Mouse (Mus musculus): ENCODE results near the gene Gdpgp1.

The Gdpgp1 gene

DNA sequence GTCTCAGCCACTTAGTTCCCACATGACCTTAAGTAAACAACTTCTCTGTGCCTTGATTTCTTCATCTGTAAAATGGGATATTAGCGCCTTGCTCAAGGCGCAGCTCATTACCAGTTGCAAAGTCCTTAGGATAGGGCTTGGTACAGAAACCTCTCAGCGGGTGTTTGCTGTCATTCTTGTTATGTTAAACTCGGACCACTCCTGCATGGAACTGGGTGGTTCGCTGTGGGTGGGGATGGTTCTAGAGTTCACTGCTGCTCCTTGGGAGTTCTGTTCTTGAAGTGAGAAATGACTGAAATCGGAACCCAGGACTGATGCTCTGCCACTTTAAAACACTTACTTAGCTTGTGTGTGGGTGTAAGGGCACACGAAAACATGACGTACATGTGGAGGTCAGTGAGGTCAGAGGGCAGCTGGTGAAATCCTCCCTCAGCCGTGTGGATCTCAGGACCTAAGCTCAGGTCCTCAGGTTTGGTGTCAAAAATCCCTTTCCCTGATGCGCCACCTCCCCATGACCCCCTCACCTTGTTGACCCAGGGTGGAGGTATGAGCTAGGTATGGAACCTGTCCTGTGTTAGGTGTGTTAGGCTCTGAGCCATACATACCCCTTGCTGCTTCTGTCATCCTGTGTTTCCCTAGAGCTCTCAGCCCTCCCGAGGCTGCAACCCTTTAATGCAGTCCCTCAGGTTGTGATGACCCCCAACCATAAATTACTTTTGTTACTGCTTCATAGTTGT, 32.6 kb upstream of the Gdpgp1 start:
- no peak for DNase-seq (ENCODE audit: low read depth, low spot score)

DNA sequence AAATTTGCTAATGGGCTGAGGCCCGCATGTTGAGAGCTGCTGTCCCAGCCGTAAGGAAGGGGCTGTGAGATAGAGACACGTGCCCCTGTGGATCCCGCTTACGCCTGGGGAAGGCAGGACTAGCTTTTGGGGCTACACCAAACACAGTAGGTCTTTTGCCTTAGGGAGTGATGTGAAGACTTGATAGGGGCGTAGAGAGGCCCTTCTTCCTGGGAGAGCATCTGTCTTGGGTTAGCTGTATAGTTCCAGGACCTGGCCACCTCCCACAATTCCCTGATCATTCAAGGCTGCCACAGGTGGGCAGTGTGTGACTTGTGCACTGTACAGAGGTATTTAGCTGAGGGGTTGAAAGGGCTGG, 32.1 kb upstream of the Gdpgp1 start:
- DNase-seq (ENCODE audit: low read depth, low spot score) = no peak

DNA sequence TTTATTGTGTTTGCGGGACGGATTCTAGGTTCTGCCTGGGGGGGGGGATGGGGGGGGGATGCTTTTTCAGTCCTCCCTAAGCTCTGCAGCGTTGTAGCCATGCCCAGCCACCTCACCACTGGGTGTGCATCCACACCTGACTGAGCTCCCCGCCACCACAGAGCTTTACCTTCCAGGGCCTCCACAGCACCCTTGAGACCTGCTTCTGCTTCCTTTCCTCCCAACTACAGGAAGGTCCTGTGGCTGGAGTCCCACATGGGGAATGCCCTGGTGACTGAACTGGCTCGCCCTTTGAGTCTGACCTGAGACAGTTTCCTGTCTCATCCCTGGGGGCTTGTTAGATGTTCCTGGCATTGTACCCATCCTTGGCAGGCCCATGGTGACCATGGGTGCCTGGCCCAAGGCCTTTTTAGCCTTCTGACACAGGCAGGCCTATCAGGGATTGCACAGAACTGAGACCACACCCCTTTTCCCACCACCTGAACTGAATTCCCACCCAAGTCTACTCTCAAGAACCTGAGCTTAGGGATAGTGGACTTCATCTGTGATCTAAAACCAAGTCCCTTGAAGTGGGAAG, 31.6 kb upstream of the Gdpgp1 start:
- no peak for DNase-seq (ENCODE audit: low read depth, low spot score)

DNA sequence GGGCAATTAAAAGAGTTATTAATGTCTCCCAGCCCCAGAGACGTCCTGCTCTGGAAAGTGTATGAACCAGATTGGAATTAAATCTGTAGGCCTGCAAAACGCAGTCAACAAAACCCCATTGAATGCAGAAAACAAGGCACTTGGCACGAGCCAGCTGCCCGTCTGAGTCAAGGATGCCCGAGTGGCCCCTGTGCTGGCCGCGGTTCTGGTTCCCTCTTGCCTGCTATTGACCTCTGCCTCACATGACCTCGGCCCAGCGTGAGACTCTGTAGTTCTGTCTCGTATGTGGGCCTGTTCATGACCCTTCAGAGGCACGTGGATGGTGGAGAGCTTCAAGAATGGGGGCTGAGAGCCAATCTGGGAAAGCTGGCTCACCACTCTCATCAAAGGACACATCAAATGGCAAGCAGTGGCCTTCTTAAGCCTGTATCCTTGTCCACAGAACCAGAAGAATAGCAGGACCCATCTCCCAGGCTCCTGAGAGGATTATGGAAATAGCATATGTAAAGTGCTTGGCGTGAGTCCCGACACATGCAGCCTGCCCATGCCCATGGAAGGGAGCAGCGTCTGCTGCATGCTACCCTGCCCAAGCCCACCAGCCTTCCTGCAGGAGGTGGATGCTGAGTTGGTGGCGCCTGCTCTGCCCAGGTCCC, 30.7 kb upstream of the Gdpgp1 start:
- DNase-seq (ENCODE audit: low read depth, low spot score) = no peak

DNA sequence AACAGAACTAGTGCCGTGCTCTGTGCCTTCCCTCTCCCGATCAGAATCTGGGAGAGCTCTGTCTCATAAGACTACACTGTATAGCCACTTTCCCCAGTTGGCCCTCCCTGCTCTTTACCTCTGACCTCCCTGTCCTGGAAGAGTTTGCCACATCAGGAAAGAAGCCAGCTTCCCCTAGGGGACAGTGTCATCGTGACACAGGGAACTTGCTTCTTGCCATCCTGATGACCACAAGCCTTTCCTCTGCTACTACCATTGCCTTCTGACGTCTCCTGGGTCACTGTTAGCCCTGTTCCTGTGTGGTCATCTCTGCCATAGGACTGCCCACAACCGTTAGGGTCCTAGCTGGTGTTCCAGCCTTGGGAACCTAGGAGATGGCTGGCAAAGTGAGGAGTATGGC, 29.7 kb upstream of the Gdpgp1 start:
- no peak for DNase-seq (ENCODE audit: low read depth, low spot score)

DNA sequence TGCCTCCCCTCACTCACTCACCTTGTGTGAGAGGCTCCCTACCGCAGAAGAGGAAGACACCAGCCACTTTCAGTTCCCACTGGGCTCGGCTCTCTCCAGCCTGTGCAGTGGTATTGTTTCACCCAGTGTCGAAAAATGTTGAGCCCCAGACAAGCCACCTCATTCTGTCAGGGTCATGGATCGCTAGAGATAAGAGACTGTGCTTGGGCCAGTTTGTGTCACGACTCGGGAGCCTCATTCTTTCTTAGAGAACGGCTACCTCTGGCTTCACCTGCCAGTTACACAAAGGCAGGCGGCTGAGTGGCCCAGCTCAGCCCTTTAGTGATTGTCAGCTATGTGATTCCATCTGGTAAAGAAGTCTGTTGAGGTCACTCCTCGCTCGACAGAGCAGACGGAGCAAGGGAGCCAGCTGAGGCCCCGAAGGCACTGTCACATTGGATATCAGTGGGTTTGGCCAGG, 29.0 kb upstream of the Gdpgp1 start:
- no peak for DNase-seq (ENCODE audit: low read depth, low spot score)

DNA sequence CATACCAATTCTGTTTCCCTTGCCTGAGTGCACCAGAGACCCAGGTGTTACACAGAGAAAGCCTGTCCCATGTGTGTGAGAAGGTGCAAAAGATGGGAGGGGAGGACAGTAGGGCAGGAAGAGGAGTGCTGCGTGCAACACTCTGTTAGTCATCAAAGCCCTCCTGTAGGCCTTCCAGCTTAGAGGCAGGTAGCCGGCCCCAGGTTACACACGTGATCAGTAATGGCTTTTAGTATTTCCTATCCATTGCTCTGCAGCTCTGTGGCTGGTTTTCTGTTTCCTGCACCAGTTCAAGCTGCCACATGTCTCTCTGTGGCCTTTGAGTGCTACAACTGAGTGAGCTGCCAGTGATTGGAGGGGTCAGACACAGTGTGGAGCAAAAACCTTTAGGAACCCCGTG, 28.3 kb upstream of the Gdpgp1 start:
- no peak for DNase-seq (ENCODE audit: low read depth, low spot score)

DNA sequence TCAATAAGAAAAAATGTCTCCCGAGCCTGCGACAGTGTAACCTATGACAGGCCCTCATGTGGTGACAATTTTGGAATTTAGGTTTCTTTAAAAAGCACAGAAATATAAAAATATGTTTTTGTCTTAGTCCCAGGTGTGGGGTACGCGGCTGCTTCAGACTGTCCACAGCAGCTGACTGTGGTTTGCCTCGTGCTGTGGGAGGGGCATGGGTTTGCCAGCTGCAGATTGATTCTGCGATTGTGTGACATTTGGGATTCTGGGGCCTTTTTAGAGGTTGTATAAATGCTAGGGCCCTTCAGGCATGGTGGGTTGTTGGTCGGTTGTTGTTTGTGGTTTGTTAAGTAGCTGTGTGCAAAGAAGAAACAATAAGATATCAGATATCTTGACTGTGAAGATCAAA, 27.7 kb upstream of the Gdpgp1 start:
- no peak for DNase-seq (ENCODE audit: low read depth, low spot score)

DNA sequence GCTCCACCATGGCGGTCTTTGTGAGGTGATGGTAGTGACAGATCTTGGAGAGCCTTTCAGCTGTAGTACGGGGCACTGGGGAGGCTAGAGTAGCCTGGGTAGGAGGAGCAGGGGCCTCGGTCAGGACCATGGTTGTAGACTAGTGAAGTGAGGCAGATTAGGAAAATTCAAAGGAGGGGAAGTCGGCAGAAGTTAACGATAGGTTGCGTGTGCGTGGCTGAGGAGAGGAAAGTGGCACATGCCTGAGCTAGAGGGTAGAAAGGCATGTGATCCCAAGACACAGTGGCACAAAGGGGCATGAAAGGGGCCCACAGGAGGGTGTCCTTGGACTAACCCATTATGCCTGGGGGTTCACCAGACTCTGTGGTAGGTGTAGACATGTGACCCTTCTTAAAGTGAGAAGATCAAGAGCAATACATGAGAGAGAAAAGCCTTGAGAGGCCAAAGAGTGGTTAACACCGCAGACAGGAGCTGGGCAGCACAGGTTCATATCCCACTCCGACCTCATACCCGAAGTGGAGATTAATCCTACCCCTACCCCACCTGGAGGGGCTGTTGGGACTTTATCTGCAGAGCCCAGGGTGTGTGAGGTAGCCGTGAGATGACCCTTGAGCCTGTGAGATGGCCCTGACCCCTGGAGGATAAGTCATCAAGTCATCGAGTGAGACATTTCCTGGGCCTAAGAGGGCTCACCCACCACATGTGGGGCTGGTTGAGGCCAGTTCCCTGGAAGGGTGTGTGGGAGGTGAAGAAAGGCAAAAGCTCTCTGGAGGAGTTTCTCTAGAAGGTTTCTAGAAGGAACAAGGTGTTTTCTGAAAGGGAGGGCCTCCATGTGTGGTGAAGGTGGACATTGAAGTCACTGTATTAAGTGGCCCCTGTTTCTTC, 26.7 kb upstream of the Gdpgp1 start:
- DNase-seq (ENCODE audit: low read depth, low spot score) = no peak

DNA sequence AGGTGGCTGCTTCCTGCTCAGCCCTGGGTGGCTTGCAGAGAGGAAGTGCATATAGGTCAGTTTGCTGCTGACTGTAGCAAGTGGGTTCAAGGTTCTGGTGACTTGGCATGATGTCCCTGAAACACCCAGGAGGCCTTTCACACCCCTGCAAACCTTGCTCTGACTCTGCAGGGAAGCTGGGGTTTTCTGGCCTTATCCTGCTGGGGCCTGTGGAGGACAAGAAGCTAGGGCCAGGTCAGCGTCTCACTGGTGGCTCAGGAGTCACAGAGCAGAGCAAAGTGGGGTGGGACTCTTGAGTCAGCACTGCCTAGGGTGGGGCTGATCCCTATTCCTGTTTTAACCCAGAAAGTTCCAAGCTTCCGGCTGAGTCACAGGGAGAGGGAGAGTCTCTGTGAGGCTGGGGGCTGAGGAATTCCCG, 25.3 kb upstream of the Gdpgp1 start:
- no peak for DNase-seq (ENCODE audit: low read depth, low spot score)

DNA sequence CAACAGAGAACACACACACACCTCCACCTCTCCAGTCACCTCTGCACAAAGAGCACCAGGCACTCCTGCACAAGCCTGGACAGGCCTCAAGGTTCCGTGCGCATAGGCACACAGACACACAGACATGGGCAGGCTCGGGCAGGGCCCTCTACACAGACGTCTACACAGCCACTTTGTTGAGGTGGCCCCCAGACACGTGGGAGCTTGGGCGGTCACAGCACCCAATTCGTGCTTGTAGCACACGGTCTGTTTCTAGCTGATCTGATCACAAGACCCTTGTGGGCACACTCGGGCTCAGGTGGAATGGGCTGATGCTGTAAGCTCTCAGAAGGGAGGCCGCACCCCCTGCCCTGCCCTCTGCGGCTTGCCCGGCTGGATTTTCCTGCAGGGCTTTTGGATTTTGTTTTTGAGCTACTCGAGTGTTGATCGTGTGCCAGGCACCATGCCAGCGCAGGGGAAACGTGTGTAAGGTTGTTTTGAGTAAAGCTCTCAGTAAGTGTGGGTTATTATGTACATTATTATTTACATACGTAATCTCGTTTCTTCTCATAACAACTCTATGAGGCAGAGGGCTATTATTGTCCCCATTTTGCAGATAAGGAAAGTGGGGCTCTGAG, 24.5 kb upstream of the Gdpgp1 start:
- DNase-seq (ENCODE audit: low read depth, low spot score) = no peak

DNA sequence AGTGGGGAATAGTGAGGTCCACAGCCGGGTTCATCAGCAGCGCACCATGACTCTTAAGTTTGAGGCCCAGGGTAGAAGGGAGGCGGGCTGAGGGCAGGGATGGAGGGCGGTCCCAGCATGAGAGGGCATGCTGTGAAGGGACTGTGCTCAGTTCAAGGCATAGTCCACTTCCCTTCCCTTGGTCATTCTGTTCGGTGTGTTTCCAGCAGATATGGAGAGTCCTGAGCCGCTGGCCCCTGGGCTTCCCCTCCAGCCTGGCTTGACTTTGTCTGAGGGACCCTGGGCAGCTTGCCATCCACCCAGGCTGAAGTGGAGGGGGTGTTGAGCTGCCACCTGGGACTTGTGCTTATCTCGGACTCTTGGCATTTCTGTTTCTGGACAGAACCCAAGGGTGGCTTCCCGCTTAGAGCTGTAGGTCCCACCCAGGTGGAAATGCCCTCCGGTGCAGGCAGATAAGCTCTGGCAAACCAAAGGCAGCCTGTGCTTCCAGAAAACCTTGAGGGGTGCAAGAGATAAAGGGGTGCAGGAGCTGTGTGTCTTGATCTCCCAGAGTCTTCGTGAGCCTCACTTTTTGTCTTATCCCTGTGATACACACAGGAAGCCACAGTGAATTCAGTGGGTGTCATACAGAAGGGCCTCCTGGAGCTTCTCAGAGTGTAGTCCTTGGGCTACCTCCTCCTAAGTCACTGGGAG, 23.8 kb upstream of the Gdpgp1 start:
- no peak for DNase-seq (ENCODE audit: low read depth, low spot score)

DNA sequence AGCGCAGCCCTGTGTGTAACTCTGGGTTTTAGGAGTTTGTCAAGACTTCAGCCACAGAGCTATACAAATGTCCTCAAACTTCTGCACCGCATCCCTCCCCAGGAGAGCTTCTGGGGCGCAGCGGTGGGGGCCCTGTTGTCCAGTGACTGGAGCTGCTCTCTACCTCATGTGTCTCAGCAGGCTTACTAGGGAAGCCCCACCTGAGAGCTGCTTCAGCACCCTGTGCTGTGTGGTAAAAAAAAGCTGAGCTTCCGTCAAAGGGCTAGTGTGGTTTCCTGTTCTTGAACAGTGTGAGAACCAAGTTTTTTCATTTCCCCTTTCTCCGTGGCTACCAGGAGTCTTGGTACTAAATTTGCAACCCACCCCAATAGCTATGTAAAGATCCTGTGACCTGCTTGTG, 23.0 kb upstream of the Gdpgp1 start:
- no peak for DNase-seq (ENCODE audit: low read depth, low spot score)

DNA sequence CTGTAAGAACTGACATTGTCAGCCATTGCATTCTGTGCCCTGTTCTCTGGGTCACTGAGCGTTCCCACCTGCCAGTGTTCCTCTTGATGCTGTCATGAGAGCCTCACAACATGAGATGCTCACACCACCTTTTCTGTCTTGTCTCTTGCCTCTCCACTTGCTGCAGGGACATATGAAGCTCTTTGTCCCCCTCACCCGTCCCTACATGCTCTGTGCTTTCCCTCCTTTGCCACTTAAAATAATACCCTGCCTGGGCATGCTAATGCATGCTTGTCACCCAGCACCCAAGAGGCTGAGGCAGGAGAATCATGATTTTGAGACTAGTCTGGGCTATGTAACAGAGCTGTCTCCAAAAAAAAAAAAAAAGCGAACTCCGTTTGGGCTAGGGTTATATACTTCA, 21.7 kb upstream of the Gdpgp1 start:
- DNase-seq (ENCODE audit: low read depth, low spot score) = no peak

DNA sequence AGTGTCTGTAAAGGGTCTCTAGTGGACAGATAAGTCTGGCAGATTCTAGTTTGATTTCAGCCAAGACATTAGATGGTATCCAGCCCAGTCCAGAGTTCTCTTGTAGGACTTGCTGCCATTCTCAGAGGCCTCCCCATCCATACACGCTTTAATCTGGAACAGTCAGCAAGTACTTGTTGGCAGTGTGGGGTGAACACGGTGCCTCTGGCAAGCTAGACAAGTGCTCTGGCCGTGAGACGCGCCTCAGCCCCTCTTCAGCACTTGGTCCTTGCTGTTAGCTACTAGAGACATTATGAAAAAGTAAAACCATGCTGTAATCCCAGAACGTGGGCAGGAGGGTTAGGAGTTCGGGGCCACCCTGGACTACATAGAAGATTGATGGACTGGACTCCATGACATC, 19.1 kb upstream of the Gdpgp1 start:
- no peak for DNase-seq (ENCODE audit: low read depth, low spot score)

DNA sequence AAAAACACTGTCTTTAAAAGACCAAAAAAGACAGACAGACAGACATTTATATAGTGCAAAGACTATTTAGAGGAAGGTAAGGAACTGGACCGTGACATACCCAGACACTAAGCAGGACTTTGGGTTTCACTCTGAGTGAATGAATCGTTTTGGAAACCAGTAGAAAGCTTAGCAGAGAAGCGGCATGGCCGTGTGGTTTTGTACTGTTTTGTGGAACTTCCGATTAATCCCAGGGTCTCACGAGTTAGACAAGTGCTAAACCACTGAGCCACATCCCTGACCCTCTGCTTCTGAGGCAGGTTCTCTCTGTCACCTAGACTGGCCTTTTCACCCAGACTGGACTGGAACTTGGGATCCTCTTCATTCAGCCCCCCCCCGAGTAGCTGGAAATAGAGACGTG, 18.2 kb upstream of the Gdpgp1 start:
- DNase-seq (ENCODE audit: low read depth, low spot score) = no peak

DNA sequence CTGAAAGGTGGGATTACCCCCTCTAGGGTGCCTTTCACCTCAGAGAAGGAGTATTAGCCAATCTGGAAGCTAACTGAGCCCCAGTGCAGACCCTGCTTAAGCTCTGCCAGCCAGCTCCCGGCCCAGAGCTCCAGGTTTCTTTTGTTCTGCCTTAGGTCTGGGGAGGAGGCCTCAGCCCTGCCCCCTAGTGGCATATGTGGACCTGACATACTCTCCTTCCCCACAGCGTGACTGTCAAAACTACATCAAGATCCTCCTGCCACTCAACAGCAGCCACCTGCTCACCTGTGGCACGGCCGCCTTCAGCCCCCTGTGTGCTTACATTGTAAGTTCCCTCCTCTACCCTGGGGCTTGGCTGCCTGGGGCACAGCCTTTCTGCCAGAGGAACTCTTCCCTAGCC, 17.3 kb upstream of the Gdpgp1 start:
- peak; percentile 64 for DNase-seq (ENCODE audit: low read depth, low spot score)

DNA sequence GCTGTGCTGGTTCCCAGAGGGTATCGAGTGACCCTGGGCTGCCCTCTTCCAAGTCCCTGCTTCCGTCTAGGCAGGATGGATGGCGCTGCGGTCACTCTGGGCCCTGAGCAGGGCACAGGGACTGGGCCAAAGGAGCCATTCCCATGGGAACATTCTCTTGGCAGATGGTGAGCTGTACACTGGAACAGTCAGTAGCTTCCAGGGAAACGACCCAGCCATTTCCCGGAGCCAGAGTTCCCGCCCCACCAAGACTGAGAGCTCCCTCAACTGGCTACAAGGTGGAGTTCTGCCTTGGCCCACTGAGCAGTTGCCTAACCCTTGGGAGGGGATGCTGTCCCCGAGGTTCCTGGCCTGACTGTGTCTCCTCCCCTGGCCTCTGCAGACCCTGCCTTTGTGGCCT, 16.1 kb upstream of the Gdpgp1 start:
- DNase-seq (ENCODE audit: low read depth, low spot score) = no peak

DNA sequence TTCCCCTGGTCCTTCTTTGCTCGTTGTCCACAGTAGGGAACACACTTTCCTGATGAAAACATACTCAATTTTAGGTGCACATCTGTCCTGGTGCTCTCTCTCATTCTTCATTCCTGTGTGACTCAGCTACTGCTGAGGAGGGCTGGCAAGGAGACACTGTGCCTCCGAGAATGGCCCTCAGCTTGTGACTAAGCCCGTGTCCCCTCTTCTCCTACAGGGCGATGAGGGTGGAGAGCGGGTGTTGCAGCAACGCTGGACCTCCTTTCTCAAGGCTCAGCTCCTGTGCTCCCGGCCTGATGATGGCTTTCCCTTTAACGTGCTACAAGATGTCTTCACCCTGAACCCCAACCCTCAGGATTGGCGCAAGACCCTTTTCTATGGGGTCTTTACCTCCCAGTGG, 14.0 kb upstream of the Gdpgp1 start:
- DNase-seq (ENCODE audit: low read depth, low spot score) = no peak

DNA sequence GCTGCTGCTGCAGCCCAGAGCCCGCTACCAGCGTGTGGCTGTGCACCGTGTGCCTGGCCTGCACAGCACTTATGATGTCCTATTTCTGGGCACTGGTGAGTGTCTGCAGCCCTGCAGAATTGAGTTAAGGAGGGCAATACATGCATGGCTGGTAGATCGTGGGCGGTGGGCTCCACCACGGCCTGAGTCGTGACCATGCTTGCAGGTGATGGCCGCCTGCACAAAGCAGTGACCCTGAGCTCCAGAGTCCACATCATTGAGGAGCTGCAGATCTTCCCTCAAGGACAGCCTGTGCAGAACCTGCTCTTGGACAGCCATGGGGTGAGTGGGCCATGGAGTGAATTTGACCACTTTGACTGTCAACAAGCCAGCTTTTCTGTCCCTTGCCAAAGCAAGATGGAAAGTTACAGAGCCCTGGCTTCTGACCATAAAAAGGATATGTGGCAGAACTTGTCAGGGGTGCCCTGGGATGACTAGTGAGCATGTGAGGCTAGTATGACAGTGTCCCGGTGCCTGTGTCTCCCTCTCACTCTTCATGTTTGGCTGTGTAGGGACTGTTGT, 12.3 kb upstream of the Gdpgp1 start:
- no peak for DNase-seq (ENCODE audit: low read depth, low spot score)

DNA sequence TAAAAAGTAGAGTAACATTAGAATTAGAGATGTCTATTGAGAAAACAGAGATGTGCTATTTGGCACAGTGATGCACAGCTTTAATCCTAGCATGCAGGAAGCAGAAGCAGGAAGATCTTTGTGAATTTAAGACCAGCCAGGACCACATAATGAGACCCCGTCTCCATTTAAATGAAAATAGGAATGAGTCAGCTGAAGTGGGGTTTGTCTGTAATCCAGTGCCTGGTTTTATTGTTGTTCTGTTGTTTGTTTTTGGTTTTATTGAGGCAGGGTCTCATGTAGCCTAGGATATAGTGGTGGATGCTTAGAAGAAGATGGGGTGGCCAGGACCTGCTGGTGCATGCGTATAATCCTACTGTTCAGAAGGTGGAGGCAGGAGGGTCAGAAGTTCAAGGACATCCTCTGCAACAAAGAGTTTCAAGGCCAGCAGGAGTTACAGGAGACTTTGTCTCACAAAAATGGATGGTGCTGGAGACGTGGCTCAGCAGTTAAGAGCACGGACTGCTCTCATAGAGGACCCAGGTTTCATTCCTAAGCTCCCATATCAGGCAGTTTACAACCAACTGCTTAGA, 11.4 kb upstream of the Gdpgp1 start:
- DNase-seq (ENCODE audit: low read depth, low spot score) = no peak
